Mouse (Mus musculus) erythroid progenitor cell, adult 5-6 weeks (primary cell): ENCODE results near the gene Celf2. TPM values are rescaled to one million over a fixed set of nuclear protein-coding genes. Genes with fewer than 3 reads are reported as not detected.
"Not testable (repeated sequence)": the region's sequence is repeated elsewhere in the genome, so short reads cannot be mapped to it uniquely, and the experiment has no call there.

ENCODE experiments used
- ATAC-seq: replicated peaks from 2 replicates; pipeline ENCODE4 v1.8.0; 2016; ENCODE audit warnings: moderate number of reproducible peaks, mild to moderate bottlenecking, moderate TSS enrichment, inconsistent platforms; ENCODE audit not compliant: poor library complexity, low FRiP score, severe bottlenecking
- total RNA-seq, 2 experiments: library from RNA; stranded (forward) in 1 of 2; stranded (reverse) in 1 of 2; fragments of 150-400 nt in 1 of 2; fragments of 186-747, 209-891 nt in 1 of 2; gene quantifications; 2 replicates each; pipeline versions ENCODE4 v1.2.3 to v1.2.4; 2015 to 2017; ENCODE audit warnings: low replicate concordance in 2 of 2

Celf2 gene
- total RNA-seq, 2 experiments from 2014 or later, result 12.0 to 24.7 TPM

DNA sequence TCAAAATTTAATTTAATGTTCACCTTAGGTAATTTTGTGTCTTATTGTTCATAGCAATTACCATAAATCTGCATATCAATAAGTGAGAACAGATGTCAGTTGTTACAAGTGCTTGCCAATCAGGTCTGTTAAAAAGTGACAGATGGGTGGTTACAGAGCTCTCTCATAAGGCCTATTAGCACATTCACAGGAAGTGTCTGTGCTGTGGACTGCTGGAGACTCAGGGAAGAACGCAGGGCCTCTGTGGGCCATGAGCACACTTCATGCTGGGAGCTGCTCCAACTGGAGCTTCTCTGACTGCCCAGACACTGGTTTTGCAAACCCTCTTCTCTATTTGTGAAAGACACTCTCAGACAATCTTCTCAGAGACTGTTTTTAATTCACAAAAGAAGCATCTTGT is 914.6 kb downstream of the Celf2 start:
- ATAC-seq, result no peak

DNA sequence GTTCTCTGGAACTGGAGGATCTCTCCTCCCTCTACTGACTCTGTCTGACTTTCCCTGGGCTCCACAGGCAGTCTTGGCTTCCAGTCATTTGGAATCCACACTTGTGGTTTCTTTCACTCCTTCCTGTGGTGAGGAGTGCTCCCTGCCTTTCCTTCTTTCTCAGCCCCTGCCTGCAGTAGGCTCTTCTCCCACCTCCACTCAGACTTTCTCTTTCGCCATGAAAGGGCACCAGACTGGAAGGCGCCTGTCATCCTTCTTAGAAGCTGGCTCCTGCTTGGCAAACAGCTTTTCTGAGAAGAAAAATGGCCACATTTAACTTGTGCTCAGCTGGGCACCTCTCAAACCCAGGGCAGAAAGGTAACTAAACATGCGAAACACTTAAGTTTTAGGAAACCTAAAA is 915.2 kb downstream of the Celf2 start:
- ATAC-seq, result no peak

DNA sequence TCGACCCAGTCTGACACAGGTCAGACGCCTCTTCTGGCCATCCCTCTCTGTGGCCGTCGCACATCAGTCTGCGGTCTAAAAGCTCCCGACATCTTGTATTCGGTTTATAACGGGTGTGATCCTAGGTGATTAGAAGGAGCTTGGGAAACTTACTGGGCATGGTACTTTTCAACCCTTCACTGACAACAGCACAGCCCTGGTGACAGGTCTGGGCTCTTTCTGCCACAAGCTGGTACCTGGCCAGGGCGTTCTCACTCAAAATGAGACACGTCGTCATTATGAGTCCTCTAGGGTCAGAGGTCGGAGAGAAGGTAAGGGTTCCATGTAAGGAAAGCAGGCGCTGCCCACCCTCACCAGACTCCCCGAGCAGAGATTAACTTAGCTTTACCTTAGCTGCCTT is 915.6 kb downstream of the Celf2 start:
- ATAC-seq, result no peak

DNA sequence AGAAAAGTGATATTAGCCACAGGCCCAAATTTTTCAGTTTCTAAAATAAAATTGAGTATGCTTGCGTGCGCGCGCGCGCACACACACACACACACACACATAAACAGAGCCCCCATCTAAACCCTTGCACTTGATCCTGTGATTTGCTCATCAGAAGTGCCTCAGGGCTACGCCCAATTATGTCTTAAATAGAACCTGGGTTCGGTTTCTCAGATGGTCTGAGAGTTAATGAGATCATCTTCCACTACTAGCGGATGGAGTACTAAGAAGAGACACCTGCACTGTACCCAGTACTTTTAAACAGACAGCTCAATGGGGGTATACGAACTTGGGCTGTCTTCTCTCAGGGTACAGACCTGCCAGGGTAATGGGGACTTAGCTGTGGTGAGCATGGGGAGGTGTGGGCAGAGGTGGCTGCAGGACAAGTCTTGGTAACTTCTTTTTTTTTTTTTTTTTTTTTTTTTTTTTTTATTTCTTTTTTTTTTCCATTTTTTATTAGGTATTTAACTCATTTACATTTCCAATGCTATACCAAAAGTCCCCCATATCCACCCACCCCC is 923.2 kb downstream of the Celf2 start:
- ATAC-seq, result no peak

DNA sequence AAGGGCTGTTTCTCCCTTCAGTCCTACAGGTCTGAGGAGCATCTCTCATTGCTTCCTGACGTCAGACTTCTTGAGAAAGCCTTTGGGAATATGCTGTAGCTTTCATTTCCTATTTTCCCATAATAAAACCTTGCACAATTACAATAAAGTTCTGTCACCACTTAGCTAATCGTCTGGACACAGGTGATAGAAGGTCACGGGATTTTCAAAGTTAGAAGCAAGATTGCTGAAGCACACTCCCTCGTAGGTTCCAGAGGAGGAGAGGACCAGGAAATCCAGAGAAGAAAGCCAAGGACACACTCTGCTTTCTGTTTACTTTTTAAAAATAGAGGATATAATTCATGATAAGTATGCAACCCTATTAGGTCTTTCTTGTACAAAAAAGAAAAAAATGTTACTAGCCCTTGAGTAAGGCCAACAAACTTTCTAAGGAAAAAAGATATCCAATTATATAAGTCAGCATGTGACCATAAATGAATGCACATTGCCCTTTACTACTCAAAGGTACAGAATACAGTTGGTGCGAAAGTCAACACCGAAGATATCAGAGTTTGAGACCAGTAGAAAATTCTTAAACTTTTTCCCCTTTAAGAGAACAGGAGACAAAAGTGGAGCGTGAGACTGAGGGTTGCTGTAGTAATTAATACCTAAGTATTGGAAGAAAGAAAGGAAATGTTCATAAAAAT is 924.2 kb downstream of the Celf2 start:
- ATAC-seq, result no peak

DNA sequence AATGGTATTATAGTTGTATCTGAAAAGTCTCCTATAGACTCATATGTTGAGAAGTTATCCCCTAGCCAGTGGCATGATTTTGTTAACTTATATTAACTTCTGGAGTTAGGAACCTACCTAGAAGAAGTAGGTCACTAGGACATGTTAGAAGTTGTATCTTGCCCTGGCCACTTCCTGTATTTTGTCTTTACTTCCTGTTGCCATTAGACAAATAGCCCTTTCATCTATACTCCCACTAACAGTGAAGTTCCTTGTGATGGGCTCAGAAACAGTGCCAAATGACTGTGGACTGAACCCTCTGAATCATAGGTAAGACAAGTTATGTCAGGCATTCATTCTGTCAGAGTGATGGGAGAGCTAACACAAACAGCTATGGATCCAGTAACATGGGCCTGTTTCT is 926.7 kb downstream of the Celf2 start:
- ATAC-seq, result no peak

DNA sequence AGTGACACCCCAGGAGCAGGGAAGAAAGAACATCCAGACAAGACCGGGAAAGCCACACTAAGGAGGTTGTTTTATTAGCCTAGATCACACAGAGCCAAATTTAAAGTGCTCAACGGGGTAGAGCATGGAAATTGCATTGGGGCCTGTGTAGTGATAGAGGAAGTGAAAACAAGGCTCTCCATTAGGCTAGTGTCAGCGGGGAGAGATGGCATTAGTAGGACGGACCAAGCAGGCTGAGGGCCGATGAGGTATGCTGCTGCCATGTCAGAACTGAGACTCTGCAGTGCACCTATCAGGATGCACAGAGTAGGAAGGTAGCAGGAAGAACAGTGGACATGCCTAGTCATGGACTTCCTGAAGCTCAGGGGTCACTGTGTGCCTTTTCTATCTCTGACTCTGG is 929.3 kb downstream of the Celf2 start:
- no peak for ATAC-seq

DNA sequence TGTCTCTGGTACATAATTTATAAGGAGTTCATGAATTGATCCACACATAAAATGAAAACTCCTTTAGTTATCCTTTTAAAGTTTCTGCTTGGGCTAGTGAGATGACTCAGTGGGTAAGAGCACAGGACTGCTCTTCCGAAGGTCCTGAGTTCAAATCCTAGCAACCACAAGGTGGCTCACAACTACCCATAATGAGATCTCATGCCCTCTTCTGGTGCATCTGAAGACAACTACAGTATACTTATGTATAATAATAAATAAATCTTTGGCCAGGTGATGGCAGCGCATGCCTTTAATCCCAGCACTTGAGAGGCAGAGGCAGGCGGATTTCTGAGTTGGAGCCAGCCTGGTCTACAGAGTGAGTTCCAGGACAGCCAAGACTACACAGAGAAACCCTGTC is 934.0 kb downstream of the Celf2 start:
- ATAC-seq, result not testable (repeated sequence)

DNA sequence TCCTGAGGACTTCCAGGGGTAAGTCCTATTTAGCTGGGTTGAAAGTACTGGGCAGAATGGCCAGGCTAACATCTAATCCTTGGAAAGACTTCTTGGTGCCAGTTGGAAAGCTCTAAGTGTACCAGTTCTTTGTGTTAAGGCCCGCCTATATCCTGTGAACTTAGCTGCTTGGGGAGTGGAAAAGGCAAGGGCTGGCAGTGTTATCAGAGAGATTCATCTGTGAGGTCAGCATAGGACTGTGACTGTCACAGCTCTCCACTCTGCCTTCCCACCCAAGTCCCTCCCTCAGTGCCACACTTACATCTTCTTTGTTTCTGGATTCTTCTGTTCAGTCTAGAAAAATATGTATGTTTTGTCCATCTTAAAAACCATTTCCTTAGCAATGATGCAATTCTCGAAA is 935.7 kb downstream of the Celf2 start:
- ATAC-seq, result no peak

DNA sequence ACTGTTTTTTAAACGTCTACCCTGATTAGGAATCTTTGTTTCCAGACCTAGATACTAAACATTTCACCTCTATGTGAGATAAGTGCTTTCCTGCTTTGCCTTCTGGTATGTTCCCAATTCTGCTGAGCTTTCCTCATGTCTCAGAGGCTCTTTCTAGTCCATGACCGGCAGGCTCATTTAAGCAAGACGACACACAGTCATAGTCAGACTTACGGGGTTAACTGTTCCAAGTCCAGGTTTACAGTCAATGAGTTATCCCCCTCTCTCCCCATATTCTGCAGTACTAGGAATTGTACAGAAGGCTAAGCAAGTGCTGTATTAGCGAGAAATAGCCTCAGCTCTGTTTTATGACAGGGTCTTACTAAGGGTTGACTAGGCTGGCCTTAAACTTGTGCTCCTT is 936.4 kb downstream of the Celf2 start:
- ATAC-seq, result no peak

DNA sequence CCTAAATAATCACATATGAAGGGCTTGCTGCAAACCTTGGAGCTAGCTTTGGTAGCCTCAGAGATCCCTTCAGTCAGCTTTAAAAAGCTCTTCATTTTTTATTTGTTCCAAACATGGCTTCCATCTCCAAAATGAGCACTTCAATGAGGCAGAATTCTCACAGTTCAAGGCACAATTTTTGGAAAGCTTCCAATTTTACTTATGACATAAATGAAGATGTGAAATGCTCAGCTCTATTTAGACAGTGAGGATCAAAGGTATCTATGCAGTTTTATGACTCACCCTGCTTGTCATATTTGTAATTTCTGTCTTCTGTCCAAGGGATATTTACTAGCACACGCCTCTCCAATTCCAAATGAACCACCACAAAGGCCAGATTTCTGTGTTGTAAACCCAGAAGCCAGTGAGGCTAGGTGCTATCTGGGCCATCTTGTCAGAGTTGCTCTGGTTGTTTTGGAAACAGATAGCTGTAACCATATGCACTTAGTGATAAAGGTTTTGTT is 940.3 kb downstream of the Celf2 start:
- no peak for ATAC-seq

DNA sequence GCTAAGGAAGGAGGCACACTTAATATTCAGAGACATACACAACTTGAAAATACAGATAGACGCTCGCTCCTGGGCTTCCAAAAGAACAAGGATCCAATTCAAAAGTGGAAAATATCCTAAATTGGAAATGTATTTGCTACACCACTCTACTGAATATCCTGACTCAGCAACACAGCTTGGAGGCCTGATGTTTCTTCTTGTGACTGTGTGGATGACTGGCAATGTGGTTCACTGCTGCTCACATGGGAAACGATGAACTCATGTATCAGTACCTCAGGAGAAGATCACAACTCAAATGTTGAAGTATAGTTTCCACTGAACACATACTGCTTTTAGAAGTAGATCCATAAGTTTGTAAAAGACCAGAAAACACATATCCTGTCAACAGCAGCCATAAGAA is 944.2 kb downstream of the Celf2 start:
- ATAC-seq, result no peak

DNA sequence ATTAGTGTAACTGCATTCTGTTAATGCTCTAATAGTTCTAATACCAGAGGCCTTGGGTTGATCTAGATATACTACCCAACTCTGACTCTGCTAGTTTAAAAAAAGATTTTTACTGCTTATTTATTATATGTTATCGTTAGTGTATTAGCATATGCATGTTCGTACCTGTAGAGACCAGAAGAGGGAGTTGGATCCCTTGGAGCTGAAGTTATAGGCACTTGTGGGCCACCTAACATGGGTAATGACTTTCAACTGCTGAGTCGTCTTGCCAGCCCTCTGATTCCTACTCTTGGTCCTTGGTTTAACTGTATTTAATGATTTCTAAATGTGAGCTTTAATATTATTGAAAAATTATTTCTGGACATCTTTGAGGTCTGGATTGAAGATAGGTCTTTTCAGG is 948.0 kb downstream of the Celf2 start:
- ATAC-seq, result no peak

DNA sequence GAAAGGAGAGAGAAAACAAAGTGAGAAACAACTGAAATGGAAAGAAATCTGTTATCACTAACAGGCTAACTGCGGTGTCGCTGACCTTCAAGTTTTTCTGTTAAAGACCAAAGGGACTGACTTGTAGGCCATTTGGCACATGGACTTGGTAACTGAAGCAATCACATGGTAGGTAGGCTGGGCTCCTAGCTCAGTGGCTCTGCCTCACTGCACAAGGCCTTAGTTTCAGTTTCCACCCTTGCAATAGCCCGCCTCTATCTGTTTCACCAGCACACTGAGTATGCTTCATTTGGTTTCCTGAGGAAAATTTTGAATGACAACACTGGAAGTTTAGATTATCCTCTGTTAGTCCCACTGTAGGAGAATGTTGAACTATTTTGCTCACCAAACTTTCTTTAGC is 948.6 kb downstream of the Celf2 start:
- no peak for ATAC-seq

DNA sequence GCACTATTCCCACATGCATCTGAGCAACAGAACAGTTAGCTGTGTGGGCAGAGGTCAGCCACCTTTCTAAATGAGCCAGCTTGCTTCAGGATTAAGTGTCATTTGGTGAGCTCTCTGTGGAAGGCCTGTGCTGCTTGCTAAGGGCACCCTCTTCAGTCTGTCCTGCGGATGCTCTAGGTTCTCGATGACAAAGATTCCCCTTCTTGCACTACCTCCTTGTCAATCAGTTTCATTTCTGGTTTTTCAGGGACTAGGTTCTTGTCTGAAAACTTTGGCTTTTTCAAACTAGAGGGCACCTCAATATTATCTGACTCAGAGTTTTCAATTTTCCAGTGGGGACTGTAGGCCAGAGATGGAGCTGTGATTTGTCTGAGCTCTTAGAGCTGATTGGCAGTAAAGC is 949.8 kb downstream of the Celf2 start:
- no peak for ATAC-seq

DNA sequence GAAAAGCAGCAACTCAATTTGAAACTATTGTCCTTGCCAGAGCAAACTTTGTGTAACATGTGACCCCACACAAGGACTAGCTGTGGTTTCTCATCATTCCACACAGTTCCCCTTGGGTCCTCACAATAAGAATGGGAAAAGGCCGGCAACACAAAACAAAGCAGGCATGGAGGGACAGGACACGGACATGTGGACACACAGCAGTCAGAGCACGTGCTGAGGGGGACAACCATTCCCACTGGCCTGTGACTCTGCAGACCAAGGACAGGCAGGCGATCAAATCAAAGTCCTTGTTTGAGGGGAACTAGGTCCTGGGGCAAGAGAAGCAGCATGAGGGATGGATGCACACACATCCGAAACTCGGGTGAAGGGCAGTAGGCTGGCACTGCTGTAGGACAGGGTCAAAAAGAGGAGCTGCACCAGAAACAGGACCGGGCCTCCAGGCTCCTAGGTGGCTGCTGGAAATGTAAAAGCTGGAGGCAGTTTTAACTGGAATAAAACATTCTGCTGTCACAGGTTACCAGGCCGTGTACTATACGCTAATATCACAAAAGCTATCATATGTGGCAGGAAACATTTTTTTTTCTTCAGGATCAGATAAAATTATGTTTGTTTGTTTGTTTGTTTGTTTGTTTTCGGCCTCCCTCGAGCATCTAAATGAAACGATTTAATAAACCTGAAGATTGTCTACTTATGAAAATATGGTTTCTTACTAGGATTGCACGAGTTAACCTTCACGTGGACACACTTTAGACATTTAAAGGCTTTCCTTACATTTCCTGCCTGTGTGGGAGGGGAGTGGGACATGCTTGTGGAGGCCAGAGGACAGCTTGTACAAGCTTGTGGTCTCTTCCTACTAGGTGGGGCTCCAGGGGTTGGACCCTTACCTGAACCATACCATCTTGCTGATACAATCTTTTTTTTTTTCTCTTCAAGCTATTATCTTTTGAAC is 950.8 kb downstream of the Celf2 start:
- no peak for ATAC-seq

DNA sequence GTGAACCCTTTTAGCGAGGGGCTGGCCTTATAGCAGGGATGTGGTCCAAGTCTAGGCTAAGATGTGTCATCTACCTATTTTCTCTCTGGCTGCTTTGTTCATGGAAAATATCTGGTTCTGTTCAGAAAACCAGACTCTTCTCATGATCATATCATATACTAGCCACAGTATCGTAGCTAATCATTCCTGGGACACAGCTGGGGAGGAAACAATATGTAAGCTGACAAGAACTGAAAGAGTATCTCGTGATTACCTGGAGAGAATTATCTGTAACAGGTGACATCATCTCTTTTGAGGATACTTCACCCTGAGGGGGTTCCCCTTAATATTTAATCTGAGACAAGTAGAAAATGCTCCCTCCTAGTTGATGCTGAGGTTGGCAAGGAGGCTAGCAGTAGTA is 951.6 kb downstream of the Celf2 start:
- ATAC-seq, result no peak

DNA sequence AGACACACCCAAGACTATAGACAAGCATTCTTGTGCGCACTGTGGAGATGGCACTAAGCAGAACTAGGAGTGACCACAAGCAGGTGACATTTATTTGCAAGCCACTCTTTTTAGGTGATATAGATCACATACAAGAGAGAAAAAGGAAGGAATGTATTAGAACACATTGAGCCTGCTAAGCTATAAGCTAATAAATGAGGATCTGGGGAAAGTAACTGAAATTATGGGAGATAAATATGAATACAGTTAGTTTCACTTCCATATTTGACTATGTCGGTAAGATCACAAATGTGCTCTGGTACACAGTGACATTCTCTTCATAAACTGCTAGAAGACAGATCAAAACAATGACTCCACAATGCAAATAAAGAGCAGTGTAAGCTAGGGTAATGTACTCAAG is 952.5 kb downstream of the Celf2 start:
- ATAC-seq, result no peak

DNA sequence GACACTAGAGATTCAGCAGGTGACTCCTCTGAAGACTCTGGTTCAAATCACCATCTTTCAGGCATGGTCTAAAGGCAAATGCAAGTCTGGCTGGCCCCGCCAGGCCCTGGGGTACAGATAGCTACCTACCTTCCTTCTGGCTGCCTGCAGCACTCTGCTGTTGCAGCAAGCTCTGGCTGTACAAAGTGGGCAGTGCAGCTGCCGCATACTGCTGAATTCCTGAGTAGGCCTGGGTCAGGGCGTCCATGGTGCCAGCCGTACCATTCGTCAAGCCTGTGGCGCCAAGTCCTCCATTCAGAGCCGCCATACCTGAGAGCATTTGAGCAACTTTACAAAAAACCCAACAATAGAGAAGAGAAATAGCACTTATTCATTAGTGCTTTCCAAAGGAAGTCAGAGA is 955.7 kb downstream of the Celf2 start:
- ATAC-seq, result no peak

DNA sequence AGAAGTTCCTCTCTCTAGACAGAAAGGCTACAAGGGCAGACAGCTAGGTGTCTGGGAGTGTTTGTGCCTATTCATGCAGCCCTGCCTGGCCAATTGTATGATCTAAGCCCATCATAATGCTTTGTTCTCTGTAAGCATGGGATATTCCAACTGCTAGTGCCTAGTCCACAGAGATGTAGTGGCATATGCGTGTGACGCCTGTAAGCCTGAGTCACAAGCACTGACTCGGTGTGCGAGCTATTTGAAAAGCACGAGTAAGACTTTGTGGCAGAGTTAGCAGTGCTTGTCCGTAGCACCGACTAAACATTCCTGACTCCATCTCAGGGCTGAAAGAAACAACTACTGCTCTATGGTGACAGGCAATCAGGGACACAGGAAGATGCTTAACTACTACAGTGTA is 960.1 kb downstream of the Celf2 start:
- ATAC-seq, result no peak

DNA sequence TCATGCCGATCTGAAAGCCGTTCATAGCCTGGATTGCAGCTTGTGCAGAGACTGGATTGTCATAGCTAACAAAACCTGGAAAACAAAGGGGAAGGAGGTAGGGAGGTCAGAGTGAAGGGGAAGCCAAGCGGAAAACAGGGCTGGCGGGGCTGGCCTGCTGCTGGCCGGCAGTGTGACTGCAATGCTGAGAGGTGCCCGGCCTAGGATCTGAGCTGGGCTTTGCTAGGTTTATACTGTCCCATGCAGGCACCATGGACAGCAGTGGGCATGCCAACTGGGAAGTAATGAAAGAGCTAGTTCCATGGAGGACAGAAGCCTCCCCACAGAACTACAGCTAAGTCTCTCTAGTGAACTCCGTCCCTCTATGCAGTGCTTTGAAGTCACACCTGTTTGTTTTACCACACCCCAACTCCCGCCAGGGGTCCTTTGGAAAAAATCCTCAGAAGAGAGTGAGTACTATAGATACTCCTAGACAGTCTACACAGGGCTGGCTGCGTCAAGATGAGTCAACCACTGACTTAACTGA is 962.2 kb downstream of the Celf2 start:
- no peak for ATAC-seq
